Mouse (Mus musculus) c-Kit-positive CD71-positive TER-119-negative erythroid progenitor cells, embryonic 14.5 days (primary cell): ENCODE results near the gene Twist2.

Experiments
- DNase-seq: peaks from one replicate; pipeline ENCODE4 v3.0.0-alpha.2; 2013; ENCODE audit warnings: low read depth

Twist2 gene

GRCm38 (mm10) chr1:91819237-91819636 is 18.0 kb downstream of the Twist2 start:
- no peak for DNase-seq

GRCm38 (mm10) chr1:91820531-91820930 is 19.3 kb downstream of the Twist2 start:
- no peak for DNase-seq

- no peak for DNase-seq
These were observed 21.1 kb downstream of the Twist2 start for GRCm38 (mm10) chr1:91822316-91822824.

GRCm38 (mm10) chr1:91823530-91823929 is 22.3 kb downstream of the Twist2 start:
- no peak for DNase-seq

- DNase-seq: no peak
These were observed 22.7 kb downstream of the Twist2 start for GRCm38 (mm10) chr1:91823951-91824350.

- no peak for DNase-seq
These were observed 24.0 kb downstream of the Twist2 start for GRCm38 (mm10) chr1:91825261-91825660.

- DNase-seq: no peak
These were observed 30.7 kb downstream of the Twist2 start for GRCm38 (mm10) chr1:91831978-91832377.

- DNase-seq: no peak
These were observed 38.3 kb downstream of the Twist2 start for GRCm38 (mm10) chr1:91839557-91839956.

GRCm38 (mm10) chr1:91839979-91840378 is 38.7 kb downstream of the Twist2 start:
- DNase-seq: no peak

- DNase-seq: no peak
These were observed 43.0 kb downstream of the Twist2 start for GRCm38 (mm10) chr1:91844236-91844635.

GRCm38 (mm10) chr1:91844681-91845379 is 43.6 kb downstream of the Twist2 start:
- no peak for DNase-seq

- DNase-seq: no peak
These were observed 44.2 kb downstream of the Twist2 start for GRCm38 (mm10) chr1:91845380-91845957.

GRCm38 (mm10) chr1:91851300-91851699 is 50.0 kb downstream of the Twist2 start:
- DNase-seq: no peak

GRCm38 (mm10) chr1:91856771-91857664 is 55.8 kb downstream of the Twist2 start:
- no peak for DNase-seq

- no peak for DNase-seq
These were observed 57.0 kb downstream of the Twist2 start for GRCm38 (mm10) chr1:91858101-91858790.

GRCm38 (mm10) chr1:91858901-91859300 is 57.6 kb downstream of the Twist2 start:
- DNase-seq: no peak

GRCm38 (mm10) chr1:91861511-91861910 is 60.2 kb downstream of the Twist2 start:
- DNase-seq: no peak

- no peak for DNase-seq
These were observed 64.7 kb downstream of the Twist2 start for GRCm38 (mm10) chr1:91866001-91866400.

- DNase-seq: no peak
These were observed 69.8 kb downstream of the Twist2 start for GRCm38 (mm10) chr1:91871101-91871500.

GRCm38 (mm10) chr1:91872388-91873059 is 71.3 kb downstream of the Twist2 start:
- DNase-seq: no peak

GRCm38 (mm10) chr1:91873572-91874285 is 72.5 kb downstream of the Twist2 start:
- DNase-seq: no peak
